Mouse (Mus musculus) spleen, embryonic (tissue): Measurements from ENCODE around the gene Sufu.

ENCODE experiments used
- CTCF ChIA-PET: fragments of 350-600 bp; sonication (Branson Sonifier 250); formaldehyde crosslinking; loops from one replicate; lab custom pipeline; 2022; lab: Charles Lee

The Sufu gene

GRCm38 (mm10) chr19:46392018-46392417 is 4.7 kb upstream of the Sufu start:
- CTCF ChIA-PET: interaction anchor here (0.6 kb wide), 1 partner anchor 342 kb away, joined by 14 read pairs; no protein-coding TSS in a partner anchor

- CTCF ChIA-PET: interaction anchor here (0.5 kb wide), 1 partner anchor 229 kb away, joined by 3 read pairs; no protein-coding TSS in a partner anchor
Observed at GRCm38 (mm10) chr19:46394712-46395108, 2.0 kb upstream of the Sufu start.

GRCm38 (mm10) chr19:46395109-46396009 is 1.3 kb upstream of the Sufu start, which contains the start of gene Actr1a:
Gene Actr1a, minus strand, starts transcription at chr19:46395748.
- CTCF ChIA-PET: interaction anchor here (0.5 kb wide), 1 partner anchor 230 kb away, joined by 3 read pairs; no protein-coding TSS in a partner anchor

- CTCF ChIA-PET: interaction anchor here (1.0 kb wide), 1 partner anchor 456 kb away, joined by 3 read pairs; no protein-coding TSS in a partner anchor
Observed at GRCm38 (mm10) chr19:46396109-46396508, 587 bp upstream of the Sufu start.

- CTCF ChIA-PET: interaction anchor here (0.6 to 0.9 kb wide), 2 partner anchors 192 to 228 kb away, joined by 3 read pairs; no protein-coding TSS in a partner anchor
Observed at GRCm38 (mm10) chr19:46397436-46398001, 823 bp downstream of the Sufu start.

GRCm38 (mm10) chr19:46398401-46398800 is 1.7 kb downstream of the Sufu start:
- CTCF ChIA-PET: interaction anchor here (0.6 kb wide), 1 partner anchor 140 kb away, joined by 4 read pairs; no protein-coding TSS in a partner anchor

- CTCF ChIA-PET: no interaction called here
Observed at GRCm38 (mm10) chr19:46399372-46399771, 2.7 kb downstream of the Sufu start.

GRCm38 (mm10) chr19:46399886-46400285 is 3.2 kb downstream of the Sufu start:
- CTCF ChIA-PET: interaction anchor here (0.5 kb wide), 1 partner anchor 924 kb away, joined by 4 read pairs; no protein-coding TSS in a partner anchor

- CTCF ChIA-PET: no interaction called here
Observed at GRCm38 (mm10) chr19:46400558-46400957, 3.9 kb downstream of the Sufu start.

GRCm38 (mm10) chr19:46404030-46404429 is 7.3 kb downstream of the Sufu start:
- CTCF ChIA-PET: interaction anchor here (0.6 kb wide), 1 partner anchor 40 kb away, joined by 3 read pairs; no protein-coding TSS in a partner anchor

- CTCF ChIA-PET: no interaction called here
Observed at GRCm38 (mm10) chr19:46406592-46407386, 10.1 kb downstream of the Sufu start.

- CTCF ChIA-PET: no interaction called here
Observed at GRCm38 (mm10) chr19:46409506-46409905, 12.8 kb downstream of the Sufu start.

GRCm38 (mm10) chr19:46412056-46412805 is 15.5 kb downstream of the Sufu start:
- CTCF ChIA-PET: no interaction called here

GRCm38 (mm10) chr19:46413969-46414368 is 17.3 kb downstream of the Sufu start:
- CTCF ChIA-PET: interaction anchor here (1.1 kb wide), 1 partner anchor 13 kb away, joined by 3 read pairs; no protein-coding TSS in a partner anchor

- CTCF ChIA-PET: interaction anchor here (1.1 kb wide), 1 partner anchor 13 kb away, joined by 3 read pairs; no protein-coding TSS in a partner anchor
Observed at GRCm38 (mm10) chr19:46414486-46414885, 17.8 kb downstream of the Sufu start.

GRCm38 (mm10) chr19:46416276-46416675 is 19.6 kb downstream of the Sufu start:
- CTCF ChIA-PET: interaction anchor here (0.5 kb wide), 1 partner anchor 194 kb away, joined by 4 read pairs; no protein-coding TSS in a partner anchor

- CTCF ChIA-PET: no interaction called here
Observed at GRCm38 (mm10) chr19:46418051-46418450, 21.4 kb downstream of the Sufu start.

GRCm38 (mm10) chr19:46420410-46420809 is 23.7 kb downstream of the Sufu start:
- CTCF ChIA-PET: no interaction called here

GRCm38 (mm10) chr19:46422384-46423338 is 26.0 kb downstream of the Sufu start:
- CTCF ChIA-PET: no interaction called here
